Mouse (Mus musculus): ENCODE data around the gene Klrb1a. TPM values are rescaled to one million over a fixed set of nuclear protein-coding genes. Genes with fewer than 3 reads are reported as not detected.

Klrb1a gene
- total RNA-seq, 2 experiments from 2014 or later = not detected

DNA sequence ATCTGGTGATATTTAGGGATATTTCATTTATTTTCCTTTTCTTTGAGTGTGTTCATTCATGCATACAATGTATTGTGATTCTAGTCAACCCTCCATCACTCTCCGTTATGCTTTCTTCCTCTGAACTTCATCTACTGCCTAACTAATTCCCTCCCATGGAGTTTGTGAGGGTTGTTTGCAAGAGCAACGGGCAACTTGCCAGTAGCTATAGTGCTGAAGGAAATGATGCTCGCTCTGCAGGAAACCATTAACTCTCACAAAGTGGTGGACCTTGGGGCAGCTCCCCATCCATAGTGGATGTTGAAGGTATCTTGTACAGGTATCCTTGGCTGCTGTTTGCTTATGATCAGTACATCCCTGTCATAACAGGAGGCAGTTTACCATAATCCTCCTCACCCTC lies 21.3 kb downstream of the Klrb1a start:
- no peak for DNase-seq

DNA sequence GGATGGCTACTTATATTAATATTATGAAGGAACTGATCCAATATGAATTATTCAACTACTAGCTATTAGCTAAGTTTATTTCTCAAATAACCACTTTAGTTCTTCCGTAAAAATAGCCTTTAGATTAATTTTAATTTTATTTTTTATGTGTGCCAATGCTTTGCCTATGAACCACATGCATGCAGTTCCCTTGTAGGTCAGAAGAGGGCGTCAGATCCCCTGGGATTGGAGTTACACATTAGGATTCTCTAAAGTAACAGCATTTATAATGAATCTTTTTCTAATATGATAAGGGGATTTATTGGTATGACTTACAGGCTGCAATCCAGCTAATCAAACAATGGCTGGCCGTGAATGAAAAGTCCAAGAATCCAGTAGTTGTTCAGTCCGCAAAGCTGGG lies 23.8 kb downstream of the Klrb1a start:
- no peak for DNase-seq

DNA sequence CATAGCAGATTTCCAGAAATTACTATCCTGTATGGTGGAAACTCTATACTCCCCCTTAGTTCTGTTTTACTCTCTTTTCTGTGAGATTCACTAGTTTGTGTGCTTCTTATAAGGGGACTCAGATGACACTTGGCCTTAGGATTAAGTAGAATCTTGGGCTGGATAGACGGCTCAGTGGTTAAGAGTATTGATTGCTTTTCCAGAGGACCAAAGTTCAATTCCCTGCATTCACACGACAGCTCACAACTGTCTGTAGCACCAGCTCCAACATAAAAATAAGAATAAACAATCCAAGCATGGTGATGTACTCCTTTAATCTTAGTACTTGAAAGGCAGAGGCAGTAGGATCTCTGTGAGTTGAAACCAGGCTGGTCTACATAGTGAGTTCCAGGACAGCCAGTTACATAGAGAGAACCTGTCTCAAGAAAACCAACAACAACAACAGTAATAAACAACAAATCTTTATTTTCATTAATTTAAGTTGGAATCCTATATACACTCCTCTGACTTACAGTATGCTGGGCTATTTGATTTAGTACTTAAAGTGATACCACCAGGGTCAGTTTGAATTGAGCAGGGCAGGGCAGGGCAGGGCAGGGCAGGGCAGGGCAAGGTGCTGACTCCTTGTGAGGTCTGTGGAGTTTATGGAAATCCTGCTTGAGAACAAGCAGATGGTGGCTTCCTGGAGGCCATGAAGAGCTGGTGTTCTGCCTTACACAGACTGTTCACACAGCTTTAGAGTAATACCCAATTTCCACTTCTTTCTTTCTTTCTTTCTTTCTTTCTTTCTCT lies 24.9 kb downstream of the Klrb1a start:
- no peak for DNase-seq

DNA sequence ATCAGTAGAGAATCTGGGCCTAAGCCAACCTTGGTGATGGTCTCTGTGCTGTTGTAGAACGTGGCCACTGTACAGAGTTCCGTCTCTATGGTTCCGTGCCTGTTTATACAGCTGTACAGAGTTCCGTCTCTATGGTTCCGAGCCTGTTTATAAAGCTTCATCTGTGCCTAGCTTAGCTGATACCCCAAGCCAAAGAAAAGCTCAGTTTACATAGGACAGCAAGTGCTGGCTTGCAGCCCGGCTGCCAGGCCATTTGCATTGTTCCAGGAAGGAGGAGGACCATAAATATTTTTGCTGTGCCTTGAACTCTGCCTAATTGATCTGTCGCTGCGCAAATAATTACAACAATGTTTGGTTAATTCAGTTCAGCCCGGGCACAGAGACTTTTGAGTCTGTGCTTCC lies 26.2 kb downstream of the Klrb1a start:
- DNase-seq = peak; percentile 35 to 40

DNA sequence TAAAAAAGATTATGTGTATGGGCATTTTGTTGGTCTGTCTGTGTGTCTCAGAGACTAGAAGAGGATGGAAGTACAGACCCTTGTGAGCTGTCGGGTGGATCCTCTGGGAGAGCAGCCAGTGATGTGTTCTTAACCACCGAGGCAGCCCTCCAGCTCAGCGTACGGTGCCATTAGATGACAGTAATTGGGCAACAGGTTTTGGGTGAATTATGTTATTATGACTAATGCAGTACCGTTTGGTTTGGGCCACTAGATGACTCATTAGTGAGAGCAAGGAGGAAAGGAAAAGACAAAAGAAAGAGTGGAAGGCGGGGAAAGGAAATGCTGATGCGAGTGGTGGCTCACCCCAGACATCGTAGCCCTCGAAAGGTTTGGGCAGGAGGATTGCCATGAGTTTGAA lies 28.7 kb downstream of the Klrb1a start:
- no peak for DNase-seq

DNA sequence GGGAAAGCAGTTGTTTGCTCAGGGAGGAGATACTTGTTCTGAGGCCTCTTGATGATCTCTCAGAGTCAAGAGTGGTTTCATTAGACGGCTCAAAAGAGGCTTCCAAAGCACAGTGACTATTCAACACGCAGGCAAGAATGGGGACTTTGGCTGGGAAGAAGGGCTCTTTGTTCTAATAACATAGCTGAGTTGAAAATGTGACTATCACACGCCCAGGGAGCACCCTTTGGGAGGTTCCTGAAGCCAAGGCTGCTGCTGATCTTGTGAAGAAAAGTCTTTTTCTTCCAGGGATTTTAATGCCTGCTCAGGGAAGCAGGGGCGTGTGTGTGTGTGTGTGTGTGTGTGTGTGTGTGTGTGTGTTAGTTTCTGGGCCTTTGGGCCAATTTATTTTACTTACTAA lies 33.9 kb downstream of the Klrb1a start:
- no peak for DNase-seq

DNA sequence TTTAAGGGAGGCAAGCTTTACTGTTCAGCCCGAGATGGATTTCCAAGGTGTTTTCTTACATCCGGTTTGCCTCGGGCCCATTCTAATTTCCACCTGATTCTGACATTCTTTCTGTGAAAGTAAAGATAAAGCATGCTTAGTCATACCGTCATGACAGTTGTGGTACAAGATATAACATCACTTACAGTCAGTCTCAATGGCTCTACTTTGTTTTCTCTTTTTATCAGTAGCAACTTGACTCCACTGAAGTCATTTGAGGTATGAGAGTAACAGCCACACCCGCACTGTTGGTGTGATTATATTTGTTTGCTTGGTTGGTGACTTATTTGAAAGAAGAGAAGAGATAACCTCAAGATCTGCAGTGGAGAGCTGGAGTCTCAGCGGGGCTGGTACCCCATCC lies 35.7 kb downstream of the Klrb1a start:
- DNase-seq = no peak

DNA sequence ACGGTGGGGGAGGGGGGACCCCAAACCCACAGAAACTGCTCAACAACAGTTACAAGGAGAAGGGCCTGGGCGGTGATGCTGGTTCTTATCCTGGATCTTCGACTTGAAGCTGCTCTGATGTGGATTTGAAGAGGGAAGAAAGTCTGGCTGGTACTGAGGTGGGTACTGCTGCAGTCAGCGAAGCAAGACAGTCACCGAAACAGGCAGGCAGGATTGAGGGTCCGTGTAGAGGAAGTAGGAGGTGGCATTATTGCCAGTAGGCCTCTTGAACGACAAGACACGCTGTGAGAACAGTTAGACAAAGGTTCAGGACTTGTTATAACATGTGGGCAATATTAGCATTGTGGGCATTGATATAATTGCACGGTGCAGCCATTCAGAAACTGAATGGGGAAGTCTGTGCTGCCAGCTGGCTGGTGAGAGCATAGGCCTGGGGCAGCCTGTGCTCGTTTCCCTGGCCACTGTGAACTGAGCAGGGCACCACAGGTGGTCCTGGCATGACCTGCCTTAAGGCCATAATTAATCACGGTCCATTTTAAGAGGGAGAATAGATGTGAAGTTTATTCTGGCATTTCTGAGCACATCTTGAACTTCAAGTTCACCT lies 37.6 kb downstream of the Klrb1a start:
- DNase-seq = no peak

DNA sequence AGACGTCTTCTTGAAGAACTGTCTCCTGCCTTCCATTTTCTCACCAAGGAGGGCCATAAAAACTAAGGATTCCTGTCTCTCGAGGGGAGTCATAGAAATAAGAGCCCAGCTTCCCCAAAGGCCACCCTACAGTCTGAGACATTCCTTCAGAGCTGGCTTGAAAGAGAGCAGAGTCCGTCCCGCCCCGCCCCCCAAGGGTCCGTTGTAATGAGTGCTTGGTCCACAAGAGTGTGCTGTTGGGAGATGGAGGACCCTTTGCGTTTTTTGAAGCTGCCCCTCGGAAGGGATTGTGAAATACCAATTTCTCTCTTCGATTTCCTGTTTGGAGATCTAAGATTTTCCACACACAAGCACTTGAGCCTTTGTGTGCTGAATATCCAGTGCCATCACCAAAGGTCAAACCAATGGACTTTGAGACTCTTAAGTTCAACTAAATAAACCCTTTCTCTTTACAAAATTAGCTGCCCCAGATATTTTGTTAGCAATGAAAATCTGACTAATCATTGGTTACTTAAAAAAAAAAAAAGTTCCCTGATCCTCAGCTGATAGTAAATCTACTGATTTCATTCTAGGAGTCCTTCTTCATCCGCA lies 39.2 kb downstream of the Klrb1a start:
- DNase-seq = no peak

DNA sequence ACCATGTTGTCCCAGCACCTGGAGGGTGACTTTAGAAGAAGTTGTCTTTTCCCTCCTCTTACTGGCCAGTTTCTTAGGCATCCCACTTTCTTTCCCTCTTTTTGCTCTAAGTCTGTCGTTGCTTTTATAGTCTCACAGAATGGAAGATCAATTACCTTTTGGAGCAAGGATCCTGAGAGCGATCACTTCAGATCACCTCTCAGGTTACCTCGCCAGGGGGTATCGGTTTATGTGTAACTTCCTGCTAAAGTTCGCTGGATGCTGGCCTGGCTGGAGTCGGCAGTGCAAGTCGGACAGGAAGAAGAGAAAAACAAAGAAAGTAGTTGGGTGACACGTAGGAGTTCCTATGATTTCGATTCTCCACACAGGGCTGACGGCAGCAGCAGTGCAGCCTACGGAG lies 41.8 kb downstream of the Klrb1a start, which contains the start of gene A2ml1:
Gene A2ml1, minus strand, starts transcription at position 101 of the 400 bp plus-strand sequence.
- DNase-seq = no peak

DNA sequence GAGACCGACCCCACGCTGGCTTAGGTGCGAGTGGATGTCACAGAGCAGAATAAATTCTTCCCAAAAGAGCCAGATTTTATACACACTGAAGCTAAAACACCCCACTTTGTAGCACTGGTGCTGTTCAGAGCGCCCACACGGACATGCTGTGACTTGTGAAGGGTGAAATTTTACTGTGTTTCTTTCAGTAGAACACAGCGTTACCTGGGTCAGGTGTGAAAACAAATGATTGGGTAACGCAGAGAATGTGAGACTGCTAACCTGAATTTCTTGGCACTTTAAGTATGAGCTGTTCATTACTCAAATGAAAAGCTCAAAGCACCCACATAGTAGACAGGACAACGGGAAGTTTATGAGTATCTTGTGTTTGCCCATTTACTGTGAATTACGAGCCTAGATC lies 46.0 kb downstream of the Klrb1a start:
- no peak for DNase-seq

DNA sequence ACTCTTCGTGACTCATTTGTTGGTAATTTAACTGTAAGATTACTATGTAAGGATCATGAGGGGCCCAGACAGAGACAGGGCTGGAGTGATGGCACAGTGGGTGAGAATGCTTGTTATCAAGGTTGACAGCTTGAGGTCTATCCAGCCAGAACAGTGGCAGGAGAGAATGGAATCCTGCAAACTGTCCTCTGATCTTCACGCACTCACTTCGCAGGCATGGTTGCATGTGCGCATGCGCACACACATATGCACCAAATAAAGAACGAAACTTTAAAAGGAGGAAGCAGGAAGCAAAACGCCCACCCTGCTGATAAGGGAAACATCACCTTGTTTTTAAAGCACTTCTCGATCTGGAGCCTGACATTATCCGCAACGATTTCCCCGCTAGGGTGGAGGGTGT lies 56.7 kb downstream of the Klrb1a start:
- DNase-seq = no peak

Other genes starting within 250 kb of the Klrb1a start
- gene Tex52, start 248.1 kb downstream of the Klrb1a start, total RNA-seq (2021) = not detected
- not detected for gene Gm44596, start 248.0 kb downstream of the Klrb1a start, total RNA-seq (2021)
- gene Nrip2, start 224.2 kb downstream of the Klrb1a start, total RNA-seq (2021) = 1 to 10 TPM; 1.3 TPM
- 10 to 100 TPM; 17.0 to 22.0 TPM for gene Itfg2, start 198.6 kb downstream of the Klrb1a start, total RNA-seq (2021)
- gene Fkbp4, start 184.9 kb downstream of the Klrb1a start, total RNA-seq (2021) = 100 to 1,000 TPM; 352 to 419 TPM
- gene Pzp, start 96.8 kb downstream of the Klrb1a start, total RNA-seq (2021) = 1 to 10 TPM; 2.0 to 3.4 TPM
- 1 to 10 TPM in 1 of 2 experiments, not detected in 1; 2.4 TPM for gene A2ml1, start 41.9 kb downstream of the Klrb1a start, total RNA-seq (2021)
- gene Clec2h, start 38.9 kb upstream of the Klrb1a start, total RNA-seq (2021) = under 1 TPM; 0.40 to 0.98 TPM
- not detected for gene Klrb1, start 99.5 kb upstream of the Klrb1a start, total RNA-seq (2021)
- not detected for gene Klrb1c, start 165.7 kb upstream of the Klrb1a start, total RNA-seq (2021)
- not detected for gene Gm44511, start 202.8 kb upstream of the Klrb1a start, total RNA-seq (2021)
- under 1 TPM; 0.21 to 0.45 TPM for gene Klrb1b, start 202.8 kb upstream of the Klrb1a start, total RNA-seq (2021)

Data from heart, adult 18-20 months (tissue).